Mouse (Mus musculus) small intestine, adult 10 weeks (tissue): ENCODE measurements around the gene Rcc1l. TPM values are rescaled to one million over a fixed set of nuclear protein-coding genes. Genes with fewer than 3 reads are reported as not detected.

Experiments used
- polyA plus RNA-seq: library from polyadenylated mRNA; stranded (reverse); fragments of 350-450 nt; fragmentation: Illumina TruSeq; extraction: RNeasy Lipid Tissue Mini Kit (QIAGEN cat#74804); gene quantifications from one replicate; pipeline ENCODE4 v1.2.3, GENCODE M21; 2014; ENCODE audit warnings: low replicate concordance

Gene Rcc1l
- polyA plus RNA-seq = 0.59 TPM

DNA sequence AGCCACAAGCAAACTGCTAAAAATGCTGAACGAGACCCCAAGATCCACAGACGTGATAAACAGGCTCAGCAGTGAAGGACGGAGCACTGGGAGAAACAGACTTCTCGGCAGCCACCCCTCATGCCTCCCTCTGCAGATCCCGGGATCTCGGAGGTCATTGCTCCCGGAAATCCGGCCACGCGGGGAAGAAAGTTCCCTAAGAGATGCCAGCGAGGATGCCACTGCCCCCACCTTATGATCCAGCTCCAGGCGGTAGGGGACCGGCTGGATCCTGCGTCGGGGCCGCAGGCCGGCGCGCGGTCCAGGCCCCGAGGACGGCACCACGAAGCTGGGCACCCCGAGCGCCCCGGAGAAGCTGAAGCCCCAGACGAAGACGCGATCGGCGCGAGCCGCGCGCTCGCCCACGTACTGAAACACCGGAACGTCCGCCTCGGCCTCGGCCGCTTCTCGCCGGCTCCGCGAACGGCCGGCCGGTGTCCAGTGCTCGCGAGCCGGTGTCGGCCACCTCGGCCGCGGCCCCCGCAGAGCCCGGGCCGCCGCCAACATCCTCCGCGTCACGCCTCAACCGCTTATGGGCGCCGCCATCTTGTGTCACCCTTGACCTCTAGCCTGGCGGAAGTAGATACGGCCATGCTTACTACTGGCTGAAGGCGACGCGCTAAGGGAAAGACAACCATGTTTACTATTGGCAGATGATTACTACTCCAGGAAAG lies at the start of gene Rcc1l:
Rcc1l (minus strand) TSS at position 606 of the 713 bp plus-strand sequence.

GRCm38 (mm10) chr5:134183880-134184808 lies 7.6 kb upstream of the Rcc1l start, which contains the start of gene Gtf2ird2:
Gene Gtf2ird2, plus strand, starts transcription at chr5:134184019.

DNA sequence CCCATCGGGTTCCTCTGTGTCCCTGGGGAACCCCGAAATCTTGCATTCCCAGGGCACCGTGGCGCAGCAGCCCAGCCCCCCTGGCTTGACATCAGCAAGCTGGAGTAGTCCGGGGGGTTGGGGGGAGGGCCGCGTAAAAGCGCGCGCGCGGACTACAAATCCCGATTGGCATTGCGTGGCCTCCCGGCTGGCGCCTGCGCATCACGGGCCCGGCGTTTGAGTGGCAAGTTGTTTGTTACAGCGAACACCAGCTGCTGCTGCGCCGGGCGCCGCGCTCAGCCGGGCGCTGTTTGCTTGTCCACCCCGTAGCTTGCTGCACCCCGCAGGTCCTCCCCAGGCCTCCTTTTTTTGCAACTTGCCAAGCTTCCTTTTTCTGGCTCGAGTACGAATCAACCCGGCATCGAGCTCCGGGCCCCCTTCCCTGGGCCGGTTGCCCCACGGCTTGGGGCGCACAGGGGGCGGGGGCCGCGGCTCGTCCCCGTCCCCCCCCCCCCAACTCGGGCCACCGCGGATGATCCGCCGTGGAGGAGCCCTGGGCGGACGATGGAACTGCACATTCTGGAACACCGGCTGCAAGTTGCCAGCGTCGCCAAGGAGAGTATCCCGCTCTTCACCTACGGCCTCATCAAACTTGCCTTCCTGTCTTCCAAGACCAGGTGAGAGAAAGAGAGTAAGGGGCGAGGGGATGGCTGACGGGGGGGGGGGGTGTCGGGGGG lies 76.9 kb downstream of the Rcc1l start, which contains the start of gene Castor2:
Castor2 (plus strand) TSS at position 216 of the 716 bp plus-strand sequence.

Other genes with a start within 250 kb of the Rcc1l start
- gene Castor2, start 77.1 kb downstream of the Rcc1l start, polyA plus RNA-seq = 4.7 TPM
- 0.85 TPM for gene Gtf2ird2, start 7.2 kb upstream of the Rcc1l start, polyA plus RNA-seq
- 5.1 TPM for gene Ncf1, start 52.9 kb upstream of the Rcc1l start, polyA plus RNA-seq
- gene Gtf2i, start 138.0 kb upstream of the Rcc1l start, polyA plus RNA-seq = 25.5 TPM